Mouse (Mus musculus): ENCODE measurements at regions not wholly inside any gene's neighbourhood (a gene's known extent, or its start where the extent isn't known, plus 50 kb on each side); places are given as distances from the start of the nearest gene placed in this dataset.

DNA sequence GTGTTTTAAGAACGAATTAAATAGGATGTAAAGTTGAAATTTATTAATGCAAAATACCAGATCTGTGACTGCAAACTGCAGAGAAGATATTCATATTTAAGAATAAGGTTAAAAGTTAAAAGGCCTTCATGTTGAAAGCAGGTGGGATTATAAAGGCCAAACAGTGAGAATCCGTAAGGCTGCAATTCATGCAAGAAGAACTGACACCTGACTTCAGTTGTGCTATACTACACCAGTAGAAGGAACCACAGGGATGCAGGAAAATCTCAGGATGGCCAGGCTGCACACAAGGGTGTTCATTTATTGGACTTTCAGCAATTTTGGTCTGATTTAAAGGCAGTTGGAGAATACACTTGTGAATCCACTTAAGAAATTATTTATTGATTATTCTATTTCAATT lies 147.4 kb upstream of the Cypt12 start:
- TF ChIP-seq CTCF (IDR thresholded peaks at IDR 0.05; ENCODE audit: low read depth) (no peak), EP300 (IDR thresholded peaks at IDR 0.05; ENCODE audit: low read depth) (no peak)

Data from liver, postnatal 0 days (tissue).